Mouse (Mus musculus) brain, embryonic 14.5 days (tissue): ENCODE data around the gene Gm13285.
"Not testable (repeated sequence)": the region's sequence is repeated elsewhere in the genome, so short reads cannot be mapped to it uniquely, and the experiment has no call there.

ENCODE experiments used
- CTCF ChIP-seq: fragments of 200-500 bp; IDR thresholded peaks from 2 replicates; pipeline ENCODE4 v1.5.1; 2012; ENCODE audit warnings: inconsistent platforms, mild to moderate bottlenecking, moderate library complexity, borderline replicate concordance; ENCODE audit not compliant: insufficient read depth, insufficient read length; ENCODE audit errors: extremely low read depth
- POLR2A ChIP-seq: fragments of 200-500 bp; IDR thresholded peaks from 2 replicates; pipeline ENCODE4 v1.6.1; 2012; ENCODE audit warnings: mild to moderate bottlenecking, inconsistent platforms, borderline replicate concordance; ENCODE audit not compliant: poor library complexity, insufficient read depth, insufficient read length, severe bottlenecking; ENCODE audit errors: extremely low read depth

- TF ChIP-seq CTCF, result peak; percentile 67
- not testable (repeated sequence) for TF ChIP-seq POLR2A
Measured at GRCm38 (mm10) chr4:88757628-88758031, 41.8 kb upstream of the Gm13285 start.
